Mouse (Mus musculus) adrenal gland, postnatal 10 days (tissue): ENCODE data around the gene Phf19. TPM values are rescaled to one million over a fixed set of nuclear protein-coding genes. Genes with fewer than 3 reads are reported as not detected.

Experiments used
- DNase-seq: peaks from one replicate; pipeline ENCODE4 v3.0.0; 2021; ENCODE audit warnings: mixed read lengths
- total RNA-seq, 2 experiments: library from RNA; stranded (reverse); gene quantifications; 2 replicates each; pipeline ENCODE4 v1.2.3; 2021

Phf19 gene
- total RNA-seq, 2 experiments from 2014 or later: 5.8 to 7.6 TPM

- DNase-seq: peak; percentile 73
Measured at GRCm38 (mm10) chr2:34938269-34939208, 24.7 kb upstream of the Phf19 start.

- no peak for DNase-seq
Measured at GRCm38 (mm10) chr2:34937460-34937859, 23.6 kb upstream of the Phf19 start.

GRCm38 (mm10) chr2:34927320-34927719 lies 13.5 kb upstream of the Phf19 start:
- DNase-seq: no peak

- DNase-seq: no peak
Measured at GRCm38 (mm10) chr2:34922729-34923128, 8.9 kb upstream of the Phf19 start.

GRCm38 (mm10) chr2:34920144-34920543 lies 6.3 kb upstream of the Phf19 start:
- DNase-seq: no peak

- no peak for DNase-seq
Measured at GRCm38 (mm10) chr2:34915103-34915502, 1.3 kb upstream of the Phf19 start.

- no peak for DNase-seq
Measured at GRCm38 (mm10) chr2:34914823-34915082, 927 bp upstream of the Phf19 start.

- peak; percentile 71 for DNase-seq
Measured at GRCm38 (mm10) chr2:34914069-34914822, 420 bp upstream of the Phf19 start.

GRCm38 (mm10) chr2:34912613-34913012 lies 1.2 kb downstream of the Phf19 start:
- DNase-seq: no peak

- DNase-seq: no peak
Measured at GRCm38 (mm10) chr2:34911871-34912270, 2.0 kb downstream of the Phf19 start.

- no peak for DNase-seq
Measured at GRCm38 (mm10) chr2:34909719-34910118, 4.1 kb downstream of the Phf19 start.

- peak; percentile 56 for DNase-seq
Measured at GRCm38 (mm10) chr2:34906861-34907604, 6.8 kb downstream of the Phf19 start.

GRCm38 (mm10) chr2:34906426-34906825 lies 7.4 kb downstream of the Phf19 start:
- peak; percentile 59 for DNase-seq

GRCm38 (mm10) chr2:34904849-34905542 lies 8.8 kb downstream of the Phf19 start:
- DNase-seq: peak; percentile 98

GRCm38 (mm10) chr2:34903652-34904405 lies 10.0 kb downstream of the Phf19 start:
- DNase-seq: no peak

- no peak for DNase-seq
Measured at GRCm38 (mm10) chr2:34903191-34903590, 10.6 kb downstream of the Phf19 start.

GRCm38 (mm10) chr2:34902731-34903130 lies 11.1 kb downstream of the Phf19 start:
- no peak for DNase-seq

- DNase-seq: no peak
Measured at GRCm38 (mm10) chr2:34901726-34902125, 12.1 kb downstream of the Phf19 start.

GRCm38 (mm10) chr2:34900412-34900811 lies 13.4 kb downstream of the Phf19 start:
- DNase-seq: peak; percentile 70

- peak; percentile 39 for DNase-seq
Measured at GRCm38 (mm10) chr2:34899682-34900081, 14.1 kb downstream of the Phf19 start.

- DNase-seq: peak; percentile 48
Measured at GRCm38 (mm10) chr2:34897820-34898219, 16.0 kb downstream of the Phf19 start.
